Mouse (Mus musculus) right cerebral cortex, postnatal 25 days (tissue): Measurements from ENCODE around the gene Eef1g.
"Not testable (repeated sequence)": the region's sequence is repeated elsewhere in the genome, so short reads cannot be mapped to it uniquely, and the experiment has no call there.

Experiments used
- DNase-seq: peaks from one replicate; pipeline ENCODE4 v3.0.0; 2022

Gene Eef1g

GRCm38 (mm10) chr19:8988346-8989065 lies 21.7 kb downstream of the Eef1g start:
- DNase-seq: no peak

- no peak for DNase-seq
Measured at GRCm38 (mm10) chr19:8989066-8989566, 22.3 kb downstream of the Eef1g start, which contains the start of gene Ahnak. TSS of gene Ahnak (plus strand) at chr19:8989284.

GRCm38 (mm10) chr19:8989567-8990431 lies 23.0 kb downstream of the Eef1g start:
- no peak for DNase-seq

GRCm38 (mm10) chr19:8990432-8991102 lies 23.7 kb downstream of the Eef1g start:
- DNase-seq: no peak

- DNase-seq: no peak
Measured at GRCm38 (mm10) chr19:8991245-8991870, 24.5 kb downstream of the Eef1g start.

GRCm38 (mm10) chr19:8991871-8992735 lies 25.3 kb downstream of the Eef1g start:
- no peak for DNase-seq

- peak; percentile 70 for DNase-seq
Measured at GRCm38 (mm10) chr19:8992769-8993624, 26.2 kb downstream of the Eef1g start.

GRCm38 (mm10) chr19:8993625-8993912 lies 26.7 kb downstream of the Eef1g start:
- no peak for DNase-seq

GRCm38 (mm10) chr19:8994813-8995607 lies 28.2 kb downstream of the Eef1g start:
- no peak for DNase-seq

GRCm38 (mm10) chr19:8996601-8997000 lies 29.8 kb downstream of the Eef1g start:
- no peak for DNase-seq

GRCm38 (mm10) chr19:8997546-8997945 lies 30.7 kb downstream of the Eef1g start:
- DNase-seq: peak; percentile 74

GRCm38 (mm10) chr19:8998546-8998945 lies 31.7 kb downstream of the Eef1g start:
- DNase-seq: no peak

GRCm38 (mm10) chr19:8999223-8999622 lies 32.4 kb downstream of the Eef1g start:
- DNase-seq: no peak

GRCm38 (mm10) chr19:9006915-9007314 lies 40.1 kb downstream of the Eef1g start:
- DNase-seq: not testable (repeated sequence)

- DNase-seq: no peak
Measured at GRCm38 (mm10) chr19:9019298-9019697, 52.5 kb downstream of the Eef1g start.

- DNase-seq: peak; percentile 11
Measured at GRCm38 (mm10) chr19:9023021-9023778, 56.4 kb downstream of the Eef1g start.

- no peak for DNase-seq
Measured at GRCm38 (mm10) chr19:9025562-9026257, 58.9 kb downstream of the Eef1g start.

- DNase-seq: no peak
Measured at GRCm38 (mm10) chr19:9026634-9027033, 59.8 kb downstream of the Eef1g start.

GRCm38 (mm10) chr19:9027795-9028194 lies 61.0 kb downstream of the Eef1g start:
- DNase-seq: no peak
